Mouse (Mus musculus) CH12F3 (cell line): Measurements from ENCODE around the gene Epop.

Experiments
- in situ Hi-C: fragments of 300-500 bp; cut with MboI; formaldehyde crosslinking; loops from 2 replicates; pipeline ENCODE4 v1.14.3; 2020; ENCODE audit warnings: low sequenced_read_pairs

The Epop gene

GRCm38 (mm10) chr11:97594136-97594535, 35.4 kb downstream of the Epop start:
- in situ Hi-C loops: no loop called here

GRCm38 (mm10) chr11:97591910-97592309, 37.6 kb downstream of the Epop start:
- in situ Hi-C loops: no loop called here

GRCm38 (mm10) chr11:97590227-97590960, 39.1 kb downstream of the Epop start:
- in situ Hi-C loops: no loop called here

GRCm38 (mm10) chr11:97589216-97589615, 40.3 kb downstream of the Epop start:
- in situ Hi-C loops: no loop called here

- in situ Hi-C loops: no loop called here
These were observed 43.6 kb downstream of the Epop start for GRCm38 (mm10) chr11:97585932-97586331.

- in situ Hi-C loops: no loop called here
These were observed 45.0 kb downstream of the Epop start for GRCm38 (mm10) chr11:97584476-97584875.

GRCm38 (mm10) chr11:97579088-97579857, 50.2 kb downstream of the Epop start:
- in situ Hi-C loops: no loop called here

GRCm38 (mm10) chr11:97578286-97578685, 51.2 kb downstream of the Epop start:
- in situ Hi-C loops: no loop called here
